Mouse (Mus musculus) lung, adult 2 months (tissue): ENCODE results near the gene Rasl10b. TPM values are rescaled to one million over a fixed set of nuclear protein-coding genes. Genes with fewer than 3 reads are reported as not detected.

ENCODE experiments used
- DNase-seq: peaks from one replicate; pipeline ENCODE4 v3.0.0; 2022
- H3K4me1 ChIP-seq: fragments of 200-500 bp; 2 replicates; pipeline ENCODE4 v1.6.1; 2011; ENCODE audit warnings: low read length; ENCODE audit not compliant: control insufficient read depth, insufficient read depth
- H3K4me3 ChIP-seq: fragments of 200-500 bp; replicated peaks from 2 replicates; pipeline ENCODE3; 2011; ENCODE audit warnings: low read depth, mild to moderate bottlenecking, control low read depth, low read length; ENCODE audit errors: extremely low read depth
- CTCF ChIP-seq: fragments of 200-500 bp; IDR thresholded peaks from 2 replicates; pipeline ENCODE4 v1.5.1; 2011; ENCODE audit warnings: mild to moderate bottlenecking, low read length, control low read depth; ENCODE audit not compliant: insufficient read depth
- POLR2A ChIP-seq: fragments of 200-500 bp; IDR thresholded peaks from 2 replicates; pipeline ENCODE4 v1.6.1; 2011; ENCODE audit warnings: low read depth, mild to moderate bottlenecking, control low read depth, low read length, borderline replicate concordance; ENCODE audit errors: extremely low read depth
- WGBS: fragments of 180-500 bp; shearing (Covaris S2); methylation state at CpG from one replicate; pipeline ENCODE4 v1.1.7; 2018; 5-methylcytosine and 5-hydroxymethylcytosine counted together
- polyA plus RNA-seq: library from polyadenylated mRNA; depleted of rRNA; stranded (reverse); fragments of >200 nt; gene quantifications from 2 replicates; pipeline ENCODE4 v1.2.3, GENCODE M21; 2012

The Rasl10b gene
- polyA plus RNA-seq, 1 experiment = 1.9 TPM

- Histone ChIP-seq H3K4me1 (no peaks in the 10 kb centered on the region), H3K4me3 (no peak overlapping the region)
- WGBS = 68% methylated on average over 7 of the region's 7 CpGs
- TF ChIP-seq CTCF (no peak), POLR2A (no peak)
- DNase-seq = no peak
Observed at GRCm38 (mm10) chr11:83403787-83404186, 5.2 kb upstream of the Rasl10b start.

- 51% methylated on average over 3 of the region's 3 CpGs for WGBS
- TF ChIP-seq CTCF = no peak
- TF ChIP-seq POLR2A = no peak
- Histone ChIP-seq H3K4me1 (peaks cover 3% of the 10 kb centered on the region), H3K4me3 (no peak overlapping the region)
- no peak for DNase-seq
Observed at GRCm38 (mm10) chr11:83406391-83406790, 2.5 kb upstream of the Rasl10b start.

- 36% methylated on average over 8 of the region's 8 CpGs for WGBS
- Histone ChIP-seq H3K4me3 (no peak overlapping the region), H3K4me1 (peaks cover 3% of the 10 kb centered on the region)
- no peak for DNase-seq
- TF ChIP-seq POLR2A (no peak), CTCF (no peak)
Observed at GRCm38 (mm10) chr11:83408242-83408641, 695 bp upstream of the Rasl10b start.

- no peak for DNase-seq
- WGBS = 3% methylated on average over 27 of the region's 40 CpGs
- H3K4me1 ChIP-seq = peaks cover 3% of the 10 kb centered on the region
- TF ChIP-seq POLR2A (no peak), CTCF (no peak)
- no peak overlapping the region for H3K4me3 ChIP-seq
Observed at GRCm38 (mm10) chr11:83409792-83410291, 905 bp downstream of the Rasl10b start.

- Histone ChIP-seq H3K4me1 (peaks cover 3% of the 10 kb centered on the region), H3K4me3 (no peak overlapping the region)
- DNase-seq = no peak
- WGBS = 75% methylated on average over 6 of the region's 6 CpGs
- no peak for TF ChIP-seq CTCF
- no peak for TF ChIP-seq POLR2A
Observed at GRCm38 (mm10) chr11:83410510-83410909, 1.6 kb downstream of the Rasl10b start.

GRCm38 (mm10) chr11:83417080-83417479 is 8.1 kb downstream of the Rasl10b start:
- Histone ChIP-seq H3K4me1 (no peaks in the 10 kb centered on the region; the same call in 1 of the 2 replicates), H3K4me3 (no peak overlapping the region)
- whole genome bisulfite sequencing = 5% methylated on average over 5 of the region's 5 CpGs
- no peak for TF ChIP-seq POLR2A
- TF ChIP-seq CTCF = no peak
- peak; percentile 45 for DNase-seq

GRCm38 (mm10) chr11:83417708-83418107 is 8.8 kb downstream of the Rasl10b start:
- Histone ChIP-seq H3K4me3 (no peak overlapping the region), H3K4me1 (no peaks in the 10 kb centered on the region; the same call in 1 of the 2 replicates)
- DNase-seq = no peak
- WGBS = 79% methylated on average over 7 of the region's 7 CpGs
- TF ChIP-seq CTCF (no peak), POLR2A (no peak)

- Histone ChIP-seq H3K4me1 (no peaks in the 10 kb centered on the region; the same call in 1 of the 2 replicates), H3K4me3 (no peak overlapping the region)
- 9% methylated on average over 38 of the region's 38 CpGs for WGBS
- DNase-seq = no peak
- TF ChIP-seq CTCF (no peak), POLR2A (no peak)
Observed at GRCm38 (mm10) chr11:83418566-83418965, 9.6 kb downstream of the Rasl10b start.

- WGBS = 32% methylated on average over 4 of the region's 4 CpGs
- TF ChIP-seq CTCF (peak; percentile 32; the same call in 1 of the 2 replicates), POLR2A (no peak)
- DNase-seq = no peak
- H3K4me1 ChIP-seq = no peaks in the 10 kb centered on the region; the same call in 1 of the 2 replicates
- H3K4me3 ChIP-seq = no peak overlapping the region
Observed at GRCm38 (mm10) chr11:83420338-83420737, 11.4 kb downstream of the Rasl10b start.

- no peak for TF ChIP-seq CTCF
- no peak for TF ChIP-seq POLR2A
- DNase-seq = peak; percentile 60
- H3K4me1 ChIP-seq = no peaks in the 10 kb centered on the region; the same call in 1 of the 2 replicates
- H3K4me3 ChIP-seq = no peak overlapping the region
- 2% methylated on average over 9 of the region's 9 CpGs for WGBS
Observed at GRCm38 (mm10) chr11:83421305-83421704, 12.4 kb downstream of the Rasl10b start.
